Mouse (Mus musculus) CH12.LX (cell line): ENCODE measurements around the gene Uso1. TPM values are rescaled to one million over a fixed set of nuclear protein-coding genes. Genes with fewer than 3 reads are reported as not detected.
A peak's percentile ranks its signal among the peaks of the same experiment; 100 is the strongest.

Experiments
- DNase-seq: peaks from one replicate; pipeline ENCODE4 v3.0.0-alpha.2; 2013; ENCODE audit errors: extremely low read depth
- H3K27ac ChIP-seq: 2 replicates; pipeline ENCODE4 v1.5.1; 2012; ENCODE audit warnings: low read depth, mild to moderate bottlenecking, control low read depth, moderate library complexity; ENCODE audit not compliant: insufficient read depth
- H3K27me3 ChIP-seq: replicated peaks from 2 replicates; pipeline ENCODE3; 2012; ENCODE audit warnings: inconsistent platforms
- H3K36me3 ChIP-seq, 2 experiments: replicated peaks in 1 of 2; 2 replicates each; pipeline versions ENCODE3 to v1.6.1; 2012; ENCODE audit warnings: inconsistent platforms in 1 of 2, low read length in 1 of 2, mild to moderate bottlenecking in 1 of 2, mixed read lengths in 1 of 2, moderate library complexity in 1 of 2; ENCODE audit not compliant: control insufficient read depth in 1 of 2, insufficient read depth in 1 of 2
- H3K4me1 ChIP-seq, 2 experiments: 2 replicates each; pipeline ENCODE4 v1.6.1; 2012; ENCODE audit warnings: inconsistent platforms in 1 of 2, moderate library complexity in 1 of 2; ENCODE audit not compliant: insufficient read depth in 2 of 2, control insufficient read depth in 1 of 2
- H3K4me2 ChIP-seq: 2 replicates; pipeline ENCODE4 v1.6.1; 2012; ENCODE audit warnings: low read depth, mild to moderate bottlenecking, control low read depth; ENCODE audit not compliant: poor library complexity, insufficient read depth, severe bottlenecking
- H3K4me3 ChIP-seq, 3 experiments: fragments of 150-350 bp in 1 of 3; sonication (generic) in 1 of 3; replicated peaks in 1 of 3; 2 replicates each; pipeline versions ENCODE3 to v1.5.1; 2011 to 2012; ENCODE audit warnings: low read depth in 2 of 3, low read length in 2 of 3, mild to moderate bottlenecking in 2 of 3, moderate library complexity in 2 of 3, control low read depth in 1 of 3, improper control_type of control experiment in 1 of 3, inconsistent platforms in 1 of 3, mixed read lengths in 1 of 3; ENCODE audit not compliant: poor library complexity in 1 of 3
- H3K79me2 ChIP-seq: replicated peaks from 2 replicates; pipeline ENCODE4 v1.6.1; 2012; ENCODE audit warnings: mild to moderate bottlenecking, moderate library complexity; ENCODE audit not compliant: control insufficient read depth, poor library complexity, insufficient read depth, severe bottlenecking; ENCODE audit errors: extremely low read depth
- H3K9ac ChIP-seq: 2 replicates; pipeline ENCODE4 v1.6.1; 2012; ENCODE audit warnings: low read depth, mild to moderate bottlenecking, control low read depth, moderate library complexity; ENCODE audit not compliant: insufficient read depth
- H3K9me3 ChIP-seq: replicated peaks from 2 replicates; pipeline ENCODE3; 2012; ENCODE audit warnings: low read length, inconsistent platforms, mixed read lengths
- BHLHE40 ChIP-seq: IDR thresholded peaks from 2 replicates; pipeline ENCODE4 v1.6.1; 2011; ENCODE audit warnings: mild to moderate bottlenecking, low read depth, low read length, improper control_type of control experiment
- CHD1 ChIP-seq: IDR thresholded peaks from 2 replicates; pipeline ENCODE4 v1.6.1; 2012; ENCODE audit warnings: low read depth, low read length, improper control_type of control experiment, inconsistent platforms
- CHD2 ChIP-seq: IDR thresholded peaks from 2 replicates; pipeline ENCODE4 v1.6.1; 2011; ENCODE audit warnings: low read length, improper control_type of control experiment
- CTCF ChIP-seq, 2 experiments: IDR thresholded peaks in 1 of 2; conservative IDR thresholded peaks in 1 of 2; 2 replicates each; pipeline ENCODE4 v1.5.1; 2011 to 2012; ENCODE audit warnings: low read depth in 2 of 2, low read length in 2 of 2, improper control_type of control experiment in 1 of 2, inconsistent platforms in 1 of 2, mild to moderate bottlenecking in 1 of 2, moderate library complexity in 1 of 2
- EP300 ChIP-seq: IDR thresholded peaks from 2 replicates; pipeline ENCODE4 v1.6.1; 2011; ENCODE audit warnings: low read length, improper control_type of control experiment
- GABPA ChIP-seq: IDR thresholded peaks from 2 replicates; pipeline ENCODE4 v1.6.1; 2012; ENCODE audit warnings: low read depth, low read length, improper control_type of control experiment, inconsistent platforms; ENCODE audit not compliant: insufficient replicate concordance
- HCFC1 ChIP-seq: IDR thresholded peaks from 2 replicates; pipeline ENCODE4 v1.6.1; 2012; ENCODE audit warnings: low read depth, mild to moderate bottlenecking, inconsistent platforms, low read length, improper control_type of control experiment
- IRF4 ChIP-seq: IDR thresholded peaks from 2 replicates; pipeline ENCODE4 v1.6.1; 2014; ENCODE audit warnings: low read depth, mild to moderate bottlenecking, inconsistent platforms, low read length, improper control_type of control experiment
- JUN ChIP-seq: IDR thresholded peaks from 2 replicates; pipeline ENCODE4 v1.6.1; 2011; ENCODE audit warnings: low read depth, mild to moderate bottlenecking, low read length, improper control_type of control experiment, moderate library complexity; ENCODE audit not compliant: insufficient read depth
- JUND ChIP-seq: conservative IDR thresholded peaks from 2 replicates; pipeline ENCODE4 v1.6.1; 2011; ENCODE audit warnings: low read depth, low read length, improper control_type of control experiment
- MAZ ChIP-seq: IDR thresholded peaks from 2 replicates; pipeline ENCODE4 v1.6.1; 2012; ENCODE audit warnings: low read depth, mild to moderate bottlenecking, inconsistent platforms, low read length, improper control_type of control experiment, moderate library complexity
- MEF2A ChIP-seq: IDR thresholded peaks from 2 replicates; pipeline ENCODE4 v1.6.1; 2014; ENCODE audit warnings: low read depth, mild to moderate bottlenecking, inconsistent platforms, low read length, improper control_type of control experiment, borderline replicate concordance
- MYC ChIP-seq: IDR thresholded peaks from 2 replicates; pipeline ENCODE4 v1.6.1; 2011; ENCODE audit warnings: low read depth, mild to moderate bottlenecking, improper control_type of control experiment, low read length
- NELFE ChIP-seq: IDR thresholded peaks from 2 replicates; pipeline ENCODE4 v1.6.1; 2011; ENCODE audit warnings: low read depth, low read length, improper control_type of control experiment
- NRF1 ChIP-seq: IDR thresholded peaks from 2 replicates; pipeline ENCODE4 v1.6.1; 2014; ENCODE audit warnings: low read depth, mild to moderate bottlenecking, inconsistent platforms, low read length, improper control_type of control experiment, moderate library complexity
- PAX5 ChIP-seq: IDR thresholded peaks from 2 replicates; pipeline ENCODE4 v1.6.1; 2012; ENCODE audit warnings: low read length, inconsistent platforms, mixed read lengths
- POLR2A ChIP-seq: IDR thresholded peaks from 2 replicates; pipeline ENCODE4 v1.6.1; 2011; ENCODE audit warnings: low read depth, mild to moderate bottlenecking, improper control_type of control experiment, low read length
- RCOR1 ChIP-seq: conservative IDR thresholded peaks from 2 replicates; pipeline ENCODE4 v1.6.1; 2012; ENCODE audit warnings: low read depth, mild to moderate bottlenecking, inconsistent platforms, low read length, improper control_type of control experiment
- SMC3 ChIP-seq: IDR thresholded peaks from 2 replicates; pipeline ENCODE4 v1.6.1; 2011; ENCODE audit warnings: low read depth, low read length, improper control_type of control experiment
- TCF12 ChIP-seq: IDR thresholded peaks from 2 replicates; pipeline ENCODE4 v1.6.1; 2014; ENCODE audit warnings: low read depth, mild to moderate bottlenecking, inconsistent platforms, low read length, improper control_type of control experiment
- UBTF ChIP-seq: IDR thresholded peaks from 2 replicates; pipeline ENCODE4 v1.6.1; 2012; ENCODE audit warnings: low read depth, mild to moderate bottlenecking, inconsistent platforms, low read length, improper control_type of control experiment, moderate library complexity
- USF1 ChIP-seq: IDR thresholded peaks from 2 replicates; pipeline ENCODE4 v1.6.1; 2014; ENCODE audit warnings: low read depth, mild to moderate bottlenecking, inconsistent platforms, low read length, improper control_type of control experiment
- ZC3H11A ChIP-seq: IDR thresholded peaks from 2 replicates; pipeline ENCODE4 v1.6.1; 2012; ENCODE audit warnings: low read depth, mild to moderate bottlenecking, inconsistent platforms, low read length, improper control_type of control experiment
- dilution Hi-C: fragments of 300-500 bp; cut with MboI; formaldehyde crosslinking; loops from 2 replicates; pipeline ENCODE4 v1.14.3; 2020; ENCODE audit warnings: low sequenced_read_pairs; ENCODE audit not compliant: extremely low pct_unique_long_range_greater_than_20kb, extremely low pct_ligation_motif_present
- in situ Hi-C: fragments of 300-500 bp; cut with MboI; formaldehyde crosslinking; loops from 3 replicates; pipeline ENCODE4 v1.14.3; 2019; ENCODE audit warnings: low sequenced_read_pairs, low pct_ligation_motif_present, low pct_unique_long_range_greater_than_20kb, mixed read lengths
- polyA plus RNA-seq: library from polyadenylated mRNA; unstranded; fragments of >175 nt; gene quantifications from 2 replicates; pipeline ENCODE4 v1.2.1, GENCODE M21; 2012; ENCODE audit warnings: low read depth; ENCODE audit not compliant: insufficient read length
- total RNA-seq, 2 experiments: library from RNA; depleted of rRNA; stranded (reverse); fragments of 300-350 nt in 1 of 2; fragments of >200 nt in 1 of 2; gene quantifications; 2 replicates each; pipeline ENCODE4 v1.2.3; 2012 to 2014

Uso1 gene
- total and polyA plus RNA-seq, 3 experiments = 19.9 to 63.7 (median 20.9) TPM

GRCm38 (mm10) chr5:92215308-92215707 is 77.6 kb downstream of the Uso1 start, which contains the start of gene U90926:
TSS of gene U90926 (minus strand) at chr5:92215408.
- no peaks in the 10 kb centered on the region for H3K36me3 ChIP-seq
- no peak for DNase-seq
- TF ChIP-seq IRF4 (no peak), CTCF (conservative IDR thresholded peaks at IDR 0.05 in 1 of 2, IDR thresholded peaks at IDR 0.05 in 1 of 2; ENCODE audit: low read depth in 2 of 2, low read length in 2 of 2) (no peak), MEF2A (no peak), CHD1 (no peak), POLR2A (no peak), ZC3H11A (no peak), MAZ (no peak), UBTF (no peak), JUND (no peak), BHLHE40 (no peak), EP300 (no peak), NELFE (no peak)
- TF ChIP-seq, all 38 proteins: peak for 0
- in situ Hi-C loops (no loop called here), dilution Hi-C loops (no loop called here)
- Histone ChIP-seq H3K27ac (no peak within 1 kb of the TSS), H3K4me2 (no peak within 1 kb of the TSS), H3K9me3 (no peaks in the 10 kb centered on the region), H3K9ac (no peak within 1 kb of the TSS), H3K4me1 (peaks cover 8 to 15% of the 10 kb centered on the region in 2 experiments; a peak in 3 of 4 replicates), H3K27me3 (no peaks in the 10 kb centered on the region), H3K4me3 (no peak within 1 kb of the TSS), H3K79me2 (no peaks in the 10 kb centered on the region)

- TF ChIP-seq USF1 (no peak), TCF12 (no peak), HCFC1 (no peak), CHD2 (no peak), JUN (no peak), PAX5 (no peak), UBTF (no peak), RCOR1 (no peak), NRF1 (no peak), MYC (no peak), MAZ (no peak), GABPA (no peak), IRF4 (no peak), MEF2A (no peak), SMC3 (no peak)
- H3K36me3 ChIP-seq = no peaks in the 10 kb centered on the region
- no peak overlapping the region for H3K4me3 ChIP-seq
- H3K9ac ChIP-seq = no peak overlapping the region
- dilution Hi-C loops = no loop called here
- DNase-seq = no peak
- H3K27me3 ChIP-seq = no peaks in the 10 kb centered on the region
- H3K4me1 ChIP-seq = peaks cover 8 to 17% of the 10 kb centered on the region in 2 experiments; a peak in 3 of 4 replicates
- H3K4me2 ChIP-seq = peak overlapping the region; percentile 23; the same call in 1 of the 2 replicates
- H3K9me3 ChIP-seq = no peaks in the 10 kb centered on the region
- H3K79me2 ChIP-seq = no peaks in the 10 kb centered on the region
- in situ Hi-C loops = no loop called here
- H3K27ac ChIP-seq = no peak overlapping the region
These were observed 81.4 kb downstream of the Uso1 start for GRCm38 (mm10) chr5:92218915-92219793.
